Mouse (Mus musculus) hindbrain, postnatal 0 days (tissue): Measurements from ENCODE around the gene Cyp4x1. TPM values are rescaled to one million over a fixed set of nuclear protein-coding genes. Genes with fewer than 3 reads are reported as not detected.

Experiments used
- ATAC-seq: fragments of 200-750 bp; cut with Nextera tagmentation; 2 replicates; pipeline ENCODE4 v1.8.0; 2017; ENCODE audit warnings: mild to moderate bottlenecking, moderate TSS enrichment, moderate library complexity
- DNase-seq: peaks from one replicate; pipeline ENCODE4 v3.0.0-alpha.2; 2015; ENCODE audit warnings: low spot score
- H3K27ac ChIP-seq: fragments of 300-500 bp; sonication (generic); 2 replicates; pipeline ENCODE4 v1.5.1; 2014; ENCODE audit warnings: mild to moderate bottlenecking
- H3K27me3 ChIP-seq: fragments of 300-500 bp; sonication (generic); 2 replicates; pipeline ENCODE4 v1.6.1; 2014; ENCODE audit warnings: low read length, mixed read lengths; ENCODE audit not compliant: insufficient read depth
- H3K36me3 ChIP-seq: fragments of 300-500 bp; sonication (generic); 2 replicates; pipeline ENCODE4 v1.6.1; 2014; ENCODE audit warnings: low read length, mixed read lengths; ENCODE audit not compliant: insufficient read depth
- H3K4me1 ChIP-seq: fragments of 300-500 bp; sonication (generic); 2 replicates; pipeline ENCODE4 v1.6.1; 2014; ENCODE audit warnings: antibody characterized with exemption, low read length, mixed read lengths; ENCODE audit not compliant: insufficient read depth
- H3K4me2 ChIP-seq: fragments of 300-500 bp; sonication (generic); 2 replicates; pipeline ENCODE4 v1.6.1; 2014; ENCODE audit warnings: low read depth, mild to moderate bottlenecking, low read length, moderate library complexity, mixed read lengths
- H3K4me3 ChIP-seq: fragments of 300-500 bp; sonication (generic); 2 replicates; pipeline ENCODE4 v1.5.1; 2014; ENCODE audit warnings: low read length
- H3K9ac ChIP-seq: fragments of 300-500 bp; sonication (generic); replicated peaks from 2 replicates; pipeline ENCODE4 v1.6.1; 2014; ENCODE audit warnings: mild to moderate bottlenecking, low read length, moderate library complexity, mixed read lengths
- H3K9me3 ChIP-seq: fragments of 300-500 bp; sonication (generic); 2 replicates; pipeline ENCODE4 v1.6.1; 2016; ENCODE audit warnings: low read length, mixed read lengths
- CTCF ChIP-seq: IDR thresholded peaks from 2 replicates; pipeline ENCODE4 v1.5.1; 2016; ENCODE audit warnings: antibody characterized with exemption, control low read depth, low read depth
- WGBS: fragments of 180-500 bp; shearing (Covaris S2); extraction: QIAGEN DNeasy Blood & Tissue Kit; methylation state at CpG from one replicate; pipeline ENCODE4 v1.1.7; 2014; 5-methylcytosine and 5-hydroxymethylcytosine counted together
- polyA plus RNA-seq: library from polyadenylated mRNA; unstranded; fragments of >200 nt; fragmentation: Nextera tagmentation; extraction: Ambion mirVana; gene quantifications from 2 replicates; pipeline ENCODE4 v1.2.1, GENCODE M21; 2015
- total RNA-seq: library from RNA; depleted of rRNA; stranded (reverse); fragments of >200 nt; gene quantifications from 2 replicates; pipeline ENCODE4 v1.2.3, GENCODE M21; 2014

Cyp4x1 gene
- total and polyA plus RNA-seq, 2 experiments from 2014 or later, result 9.4 to 20.7 TPM

GRCm38 (mm10) chr4:115124713-115125112, 9.4 kb downstream of the Cyp4x1 start:
- no peak for TF ChIP-seq CTCF
- Histone ChIP-seq H3K9me3 (no peaks in the 10 kb centered on the region), H3K36me3 (no peaks in the 10 kb centered on the region), H3K27ac (no peak overlapping the region), H3K4me1 (no peaks in the 10 kb centered on the region), H3K4me3 (no peak overlapping the region), H3K27me3 (no peaks in the 10 kb centered on the region), H3K4me2 (no peak overlapping the region), H3K9ac (no peak overlapping the region)
- no peak for ATAC-seq
- DNase-seq, result no peak

GRCm38 (mm10) chr4:115123507-115123906, 10.6 kb downstream of the Cyp4x1 start:
- Histone ChIP-seq H3K9me3 (no peaks in the 10 kb centered on the region), H3K36me3 (no peaks in the 10 kb centered on the region), H3K27ac (no peak overlapping the region), H3K27me3 (no peaks in the 10 kb centered on the region), H3K4me2 (no peak overlapping the region), H3K9ac (no peak overlapping the region), H3K4me1 (no peaks in the 10 kb centered on the region), H3K4me3 (no peak overlapping the region)
- WGBS, result 61% methylated on average over 2 of the region's 2 CpGs
- no peak for DNase-seq
- no peak for ATAC-seq
- TF ChIP-seq CTCF, result no peak

- no peaks in the 10 kb centered on the region for H3K36me3 ChIP-seq
- no peaks in the 10 kb centered on the region for H3K27me3 ChIP-seq
- H3K9me3 ChIP-seq, result no peaks in the 10 kb centered on the region
- H3K27ac ChIP-seq, result no peak overlapping the region
- ATAC-seq (no peak), DNase-seq (no peak)
- H3K4me1 ChIP-seq, result no peaks in the 10 kb centered on the region
- no peak overlapping the region for H3K4me2 ChIP-seq
- no peak overlapping the region for H3K4me3 ChIP-seq
- H3K9ac ChIP-seq, result no peak overlapping the region
- TF ChIP-seq CTCF, result no peak
- 86% methylated on average over 5 of the region's 5 CpGs for WGBS
These were observed 12.5 kb downstream of the Cyp4x1 start for GRCm38 (mm10) chr4:115121608-115122007.

- ATAC-seq, result no peak
- no peak overlapping the region for H3K4me3 ChIP-seq
These were observed 12.9 kb downstream of the Cyp4x1 start for GRCm38 (mm10) chr4:115121162-115121561.

GRCm38 (mm10) chr4:115119642-115120041, 14.4 kb downstream of the Cyp4x1 start:
- TF ChIP-seq CTCF, result no peak
- 88% methylated on average over 3 of the region's 3 CpGs for WGBS
- DNase-seq (no peak), ATAC-seq (no peak)
- Histone ChIP-seq H3K36me3 (no peaks in the 10 kb centered on the region), H3K27me3 (no peaks in the 10 kb centered on the region), H3K9ac (no peak overlapping the region), H3K27ac (no peak overlapping the region), H3K4me3 (no peak overlapping the region), H3K9me3 (no peaks in the 10 kb centered on the region), H3K4me1 (no peaks in the 10 kb centered on the region), H3K4me2 (no peak overlapping the region)

More at GRCm38 (mm10) chr4:115121162-115121561, 12.9 kb downstream of the Cyp4x1 start:
- no peak for DNase-seq
- Histone ChIP-seq H3K27me3 (no peaks in the 10 kb centered on the region), H3K36me3 (no peaks in the 10 kb centered on the region), H3K9me3 (no peaks in the 10 kb centered on the region), H3K27ac (no peak overlapping the region), H3K9ac (no peak overlapping the region), H3K4me2 (no peak overlapping the region), H3K4me1 (no peaks in the 10 kb centered on the region)
- WGBS, result 72% methylated on average over 2 of the region's 2 CpGs
- no peak for TF ChIP-seq CTCF

- no peaks in the 10 kb centered on the region for H3K36me3 ChIP-seq
- ATAC-seq, result no peak
- peak; percentile 28; the same call in 1 of the 2 replicates for TF ChIP-seq CTCF
- H3K4me1 ChIP-seq, result no peaks in the 10 kb centered on the region
- no peak overlapping the region for H3K27ac ChIP-seq
- H3K27me3 ChIP-seq, result no peaks in the 10 kb centered on the region
- H3K9ac ChIP-seq, result no peak overlapping the region
- WGBS, result 22% methylated on average over 5 of the region's 5 CpGs
- no peaks in the 10 kb centered on the region for H3K9me3 ChIP-seq
- no peak overlapping the region for H3K4me2 ChIP-seq
- no peak for DNase-seq
- H3K4me3 ChIP-seq, result no peak overlapping the region
These were observed 20.8 kb downstream of the Cyp4x1 start for GRCm38 (mm10) chr4:115113266-115113665.

- DNase-seq (no peak), ATAC-seq (no peak)
- no peak overlapping the region for H3K9ac ChIP-seq
- no peak overlapping the region for H3K4me3 ChIP-seq
- no peak overlapping the region for H3K4me2 ChIP-seq
- no peaks in the 10 kb centered on the region for H3K9me3 ChIP-seq
- no peak for TF ChIP-seq CTCF
- H3K36me3 ChIP-seq, result no peaks in the 10 kb centered on the region
- WGBS, result 71% methylated on average over 2 of the region's 2 CpGs
- H3K27ac ChIP-seq, result no peak overlapping the region
- no peaks in the 10 kb centered on the region for H3K27me3 ChIP-seq
- H3K4me1 ChIP-seq, result no peaks in the 10 kb centered on the region
These were observed 22.9 kb downstream of the Cyp4x1 start for GRCm38 (mm10) chr4:115111167-115111566.
